Mouse (Mus musculus) small intestine, adult 2 months (tissue): ENCODE measurements around the gene Gm17490. TPM values are rescaled to one million over a fixed set of nuclear protein-coding genes. Genes with fewer than 3 reads are reported as not detected.
"Not testable (repeated sequence)": the region's sequence is repeated elsewhere in the genome, so short reads cannot be mapped to it uniquely, and the experiment has no call there.

Source experiments
- H3K27ac ChIP-seq: fragments of 200-500 bp; 2 replicates; pipeline ENCODE4 v1.5.1; 2012; ENCODE audit warnings: low read depth, low read length, control low read depth, inconsistent platforms; ENCODE audit not compliant: insufficient read depth
- H3K27me3 ChIP-seq: fragments of 200-500 bp; 2 replicates; pipeline ENCODE4 v1.6.1; 2012; ENCODE audit warnings: mild to moderate bottlenecking, moderate library complexity, low read length, inconsistent platforms; ENCODE audit not compliant: control insufficient read depth, insufficient read depth
- H3K36me3 ChIP-seq: fragments of 200-500 bp; 2 replicates; pipeline ENCODE4 v1.6.1; 2012; ENCODE audit warnings: mild to moderate bottlenecking, low read length, control low read depth, inconsistent platforms; ENCODE audit not compliant: control insufficient read depth, insufficient read depth
- H3K4me1 ChIP-seq: fragments of 200-500 bp; 2 replicates; pipeline ENCODE4 v1.6.1; 2012; ENCODE audit warnings: low read length, inconsistent platforms, mixed read lengths; ENCODE audit not compliant: control insufficient read depth, insufficient read depth, insufficient read length
- H3K4me3 ChIP-seq: fragments of 200-500 bp; 2 replicates; pipeline ENCODE4 v1.5.1; 2012; ENCODE audit warnings: low read depth, mild to moderate bottlenecking, control low read depth, inconsistent platforms, low read length, moderate library complexity
- CTCF ChIP-seq: fragments of 200-500 bp; IDR thresholded peaks from 2 replicates; pipeline ENCODE4 v1.5.1; 2012; ENCODE audit warnings: low read depth, mild to moderate bottlenecking, control low read depth, inconsistent platforms, low read length, moderate library complexity, mixed read lengths; ENCODE audit not compliant: insufficient replicate concordance, insufficient read length; ENCODE audit errors: extremely low read depth
- POLR2A ChIP-seq: fragments of 200-500 bp; IDR thresholded peaks from 2 replicates; pipeline ENCODE4 v1.6.1; 2012; ENCODE audit warnings: low read depth, mild to moderate bottlenecking, control low read depth, inconsistent platforms, low read length, moderate library complexity
- WGBS: fragments of 180-500 bp; shearing (Covaris S2); methylation state at CpG from one replicate; pipeline ENCODE4 v1.1.7; 2018; 5-methylcytosine and 5-hydroxymethylcytosine counted together
- polyA plus RNA-seq: library from polyadenylated mRNA; depleted of rRNA; stranded (reverse); fragments of >200 nt; gene quantifications from 2 replicates; pipeline ENCODE4 v1.2.3, GENCODE M21; 2012

Gm17490 gene
- polyA plus RNA-seq, 1 experiment, result not detected

GRCm38 (mm10) chr2:11635471-11636137, 9.5 kb upstream of the Gm17490 start:
- WGBS, result 82% methylated on average over 5 of the region's 5 CpGs
- H3K27ac ChIP-seq, result no peak overlapping the region
- H3K4me3 ChIP-seq, result no peak overlapping the region
- H3K36me3 ChIP-seq, result no peaks in the 10 kb centered on the region
- no peaks in the 10 kb centered on the region for H3K4me1 ChIP-seq
- H3K27me3 ChIP-seq, result no peaks in the 10 kb centered on the region
- TF ChIP-seq POLR2A (no peak), CTCF (no peak)

- H3K4me3 ChIP-seq, result no peak overlapping the region
- H3K36me3 ChIP-seq, result no peaks in the 10 kb centered on the region
- 84% methylated on average over 6 of the region's 6 CpGs for WGBS
- no peak overlapping the region for H3K27ac ChIP-seq
- H3K4me1 ChIP-seq, result no peaks in the 10 kb centered on the region
- TF ChIP-seq POLR2A (no peak), CTCF (no peak)
- no peaks in the 10 kb centered on the region for H3K27me3 ChIP-seq
These were observed 9.0 kb upstream of the Gm17490 start for GRCm38 (mm10) chr2:11635035-11635434.

- Histone ChIP-seq H3K4me3 (no peak overlapping the region), H3K27ac (no peak overlapping the region), H3K36me3 (no peaks in the 10 kb centered on the region), H3K27me3 (no peaks in the 10 kb centered on the region), H3K4me1 (no peaks in the 10 kb centered on the region)
- no peak for TF ChIP-seq POLR2A
- 71% methylated on average over 2 of the region's 2 CpGs for WGBS
These were observed 2.3 kb downstream of the Gm17490 start for GRCm38 (mm10) chr2:11623726-11624125.

GRCm38 (mm10) chr2:11623173-11623572, 2.9 kb downstream of the Gm17490 start:
- no peaks in the 10 kb centered on the region for H3K36me3 ChIP-seq
- 84% methylated on average over 8 of the region's 8 CpGs for WGBS
- no peak overlapping the region for H3K27ac ChIP-seq
- TF ChIP-seq CTCF (no peak), POLR2A (no peak)
- H3K27me3 ChIP-seq, result no peaks in the 10 kb centered on the region
- H3K4me3 ChIP-seq, result no peak overlapping the region
- no peaks in the 10 kb centered on the region for H3K4me1 ChIP-seq

- Histone ChIP-seq H3K4me1 (no peaks in the 10 kb centered on the region), H3K27me3 (no peaks in the 10 kb centered on the region), H3K27ac (no peak overlapping the region), H3K36me3 (no peaks in the 10 kb centered on the region), H3K4me3 (no peak overlapping the region)
- 81% methylated on average over 2 of the region's 2 CpGs for WGBS
- TF ChIP-seq POLR2A (no peak), CTCF (no peak)
These were observed 6.5 kb downstream of the Gm17490 start for GRCm38 (mm10) chr2:11619598-11619997.

- WGBS, result 88% methylated on average over 9 of the region's 9 CpGs
- H3K4me3 ChIP-seq, result no peak overlapping the region
These were observed 9.2 kb downstream of the Gm17490 start for GRCm38 (mm10) chr2:11616846-11617245.

GRCm38 (mm10) chr2:11612939-11613338, 13.1 kb downstream of the Gm17490 start:
- not testable (repeated sequence) for H3K4me1 ChIP-seq, H3K27ac ChIP-seq, H3K4me3 ChIP-seq, H3K27me3 ChIP-seq, H3K36me3 ChIP-seq
- 90% methylated on average over 6 of the region's 6 CpGs for WGBS

More at GRCm38 (mm10) chr2:11616846-11617245, 9.2 kb downstream of the Gm17490 start:
- no peaks in the 10 kb centered on the region for H3K4me1 ChIP-seq
- no peak overlapping the region for H3K27ac ChIP-seq
- no peaks in the 10 kb centered on the region for H3K36me3 ChIP-seq
- TF ChIP-seq CTCF (no peak), POLR2A (no peak)
- no peaks in the 10 kb centered on the region for H3K27me3 ChIP-seq

GRCm38 (mm10) chr2:11606718-11607117, 19.3 kb downstream of the Gm17490 start:
- WGBS, result 77% methylated on average over 4 of the region's 4 CpGs
- H3K4me1 ChIP-seq, H3K27me3 ChIP-seq, H3K27ac ChIP-seq, H3K4me3 ChIP-seq, H3K36me3 ChIP-seq: not testable (repeated sequence)
